ENCODE assay signal across 8 mouse cellular contexts in genomic region chr12:80109753-80110545, GRCm38 (mm10). TPM values are rescaled to one million over a fixed set of nuclear protein-coding genes. Genes with fewer than 3 reads are reported as not detected.
DNase-seq lines count a peak whose midpoint lies in the region; ATAC-seq lines count a peak whose summit lies in the region.

No protein-coding gene starts in this region.

- WGBS in forebrain, embryonic 10.5 days = 3% methylated on average over 53 of the region's 53 CpGs
- 1% methylated on average over 53 of the region's 53 CpGs for WGBS in hindbrain, embryonic 11.5 days
- WGBS in limb, embryonic 12.5 days = 4% methylated on average over 53 of the region's 53 CpGs
- WGBS in midbrain, embryonic 15.5 days = under 1% methylated on average over 53 of the region's 53 CpGs

- ATAC-seq in hindbrain, embryonic 11.5 days (ENCODE audit: low FRiP score) = peak; percentile 6; the same call in 1 of the 2 replicates
- no peak for ATAC-seq in limb, embryonic 12.5 days (ENCODE audit: insufficient number of reproducible peaks, insufficient read depth, low FRiP score, low TSS enrichment, low read depth)
- ATAC-seq in midbrain, embryonic 15.5 days (replicated peaks) = peak; percentile 21
- no peak for ATAC-seq in megakaryocyte-erythroid progenitor cell, adult 5-6 weeks (replicated peaks; ENCODE audit: low FRiP score, low TSS enrichment, poor library complexity, severe bottlenecking)

- H3K36me3 ChIP-seq in forebrain, embryonic 10.5 days (replicated peaks) = peaks cover 63% of the 10 kb centered on the region
- 0 out of 2 replicates have a peak, but pooled peaks cover 2% of the 10 kb centered on the region for H3K36me3 ChIP-seq in hindbrain, embryonic 11.5 days (ENCODE audit: control insufficient read depth, insufficient read depth, low read length)
- peaks cover 37% of the 10 kb centered on the region for H3K36me3 ChIP-seq in limb, embryonic 12.5 days
- H3K36me3 ChIP-seq in midbrain, embryonic 15.5 days (replicated peaks) = no peaks in the 10 kb centered on the region

- no peaks in the 10 kb centered on the region for H3K27me3 ChIP-seq in forebrain, embryonic 10.5 days (ENCODE audit: poor library complexity, severe bottlenecking)
- H3K27me3 ChIP-seq in hindbrain, embryonic 11.5 days (ENCODE audit: control insufficient read depth, insufficient read depth, low read length) = peaks cover 8% of the 10 kb centered on the region
- no peaks in the 10 kb centered on the region for H3K27me3 ChIP-seq in limb, embryonic 12.5 days
- peaks cover 16% of the 10 kb centered on the region for H3K27me3 ChIP-seq in midbrain, embryonic 15.5 days (replicated peaks)

- no peaks in the 10 kb centered on the region; the same call in 1 of the 2 replicates for H3K9me3 ChIP-seq in forebrain, embryonic 10.5 days
- H3K9me3 ChIP-seq in hindbrain, embryonic 11.5 days (ENCODE audit: control insufficient read depth, low read length) = no peaks in the 10 kb centered on the region
- H3K9me3 ChIP-seq in limb, embryonic 12.5 days = no peaks in the 10 kb centered on the region
- H3K9me3 ChIP-seq in midbrain, embryonic 15.5 days = no peaks in the 10 kb centered on the region

- peaks cover 35% of the 10 kb centered on the region for H3K4me1 ChIP-seq in forebrain, embryonic 10.5 days
- peaks cover 2% of the 10 kb centered on the region; the same call in 1 of the 2 replicates for H3K4me1 ChIP-seq in hindbrain, embryonic 11.5 days (replicated peaks; ENCODE audit: control insufficient read depth, insufficient read depth, low read length)
- H3K4me1 ChIP-seq in limb, embryonic 12.5 days (replicated peaks) = peaks cover 25% of the 10 kb centered on the region
- peaks cover 31% of the 10 kb centered on the region for H3K4me1 ChIP-seq in midbrain, embryonic 15.5 days

- peak; percentile 39 for DNase-seq in cerebellum, adult 9-11 months
- no peak for DNase-seq in cerebellum, adult 9-10 months
- DNase-seq in T-cell, adult 2 months (ENCODE audit: low spot score) = peak; percentile 30
- DNase-seq in forebrain, embryonic 10.5 days (ENCODE audit: extremely low spot score, low spot score) = peak; percentile 62
- peak; percentile 64 for DNase-seq in hindbrain, embryonic 11.5 days (ENCODE audit: low spot score)

- peak overlapping the region; percentile 91 for H3K4me3 ChIP-seq in forebrain, embryonic 10.5 days
- H3K4me3 ChIP-seq in hindbrain, embryonic 11.5 days (ENCODE audit: low read depth, low read length) = peak overlapping the region; percentile 78
- H3K4me3 ChIP-seq in limb, embryonic 12.5 days (replicated peaks) = peak overlapping the region; percentile 84
- H3K4me3 ChIP-seq in midbrain, embryonic 15.5 days = peak overlapping the region; percentile 48

- peak overlapping the region; percentile 91 for H3K4me2 ChIP-seq in hindbrain, embryonic 11.5 days (replicated peaks; ENCODE audit: low read depth, low read length)
- peak overlapping the region; percentile 94 for H3K4me2 ChIP-seq in limb, embryonic 12.5 days
- peak overlapping the region; percentile 97 for H3K4me2 ChIP-seq in midbrain, embryonic 15.5 days

- H3K27ac ChIP-seq in forebrain, embryonic 10.5 days = peak overlapping the region; percentile 99
- peak overlapping the region; percentile 75 for H3K27ac ChIP-seq in hindbrain, embryonic 11.5 days (ENCODE audit: low read depth, low read length)
- H3K27ac ChIP-seq in limb, embryonic 12.5 days = peak overlapping the region; percentile 97
- peak overlapping the region; percentile 69 for H3K27ac ChIP-seq in midbrain, embryonic 15.5 days

- peak overlapping the region; percentile 95 for H3K9ac ChIP-seq in hindbrain, embryonic 11.5 days (ENCODE audit: low read depth, low read length)
- H3K9ac ChIP-seq in limb, embryonic 12.5 days (replicated peaks) = peak overlapping the region; percentile 99
- peak overlapping the region; percentile 61 for H3K9ac ChIP-seq in midbrain, embryonic 15.5 days

RNA-seq across cellular contexts. Expression of gene Zfp36l1, which starts 2.9 kb away (rescaled TPM):
- 121 and 129 TPM in 2 replicates for polyA plus RNA-seq in forebrain, embryonic 10.5 days (2016; fragmentation: Nextera tagmentation; extraction: Ambion mirVana)
- polyA plus RNA-seq in hindbrain, embryonic 11.5 days (2014; fragmentation: Nextera tagmentation; extraction: Ambion mirVana) = 112 and 127 TPM in 2 replicates
- polyA plus RNA-seq in limb, embryonic 12.5 days (2016; fragmentation: Nextera tagmentation; extraction: Ambion mirVana) = 80.7 and 89.8 TPM in 2 replicates
- polyA plus RNA-seq in midbrain, embryonic 15.5 days (2015; fragmentation: Nextera tagmentation; extraction: Ambion mirVana) = 37.1 and 41.4 TPM in 2 replicates
- 76.1 and 121 TPM in 2 replicates for total RNA-seq in megakaryocyte-erythroid progenitor cell, adult 5-6 weeks (2014; fragmentation: Nextera tagmentation)
- total RNA-seq in megakaryocyte-erythroid progenitor cell, adult 5-6 weeks (2017) = 12.4 and 18.5 TPM in 2 replicates

Comparison
In these comparisons a context has a peak if more than half of its experiments do, and no peak if none do; other contexts are left out.
1. ATAC-seq: peak in hindbrain, embryonic 11.5 days (single experiment) and midbrain, embryonic 15.5 days (single experiment); none in limb, embryonic 12.5 days (single experiment) and megakaryocyte-erythroid progenitor cell, adult 5-6 weeks (single experiment).
2. Peak in every context shown above with its lines, with median percentiles within 50 percentile points of each other: H3K27ac ChIP-seq, H3K4me3 ChIP-seq, H3K4me2 ChIP-seq and H3K9ac ChIP-seq.